Mouse (Mus musculus): ENCODE results near the gene Med16.
A peak's percentile ranks its signal among the peaks of the same experiment; 100 is the strongest.

Med16 gene

DNA sequence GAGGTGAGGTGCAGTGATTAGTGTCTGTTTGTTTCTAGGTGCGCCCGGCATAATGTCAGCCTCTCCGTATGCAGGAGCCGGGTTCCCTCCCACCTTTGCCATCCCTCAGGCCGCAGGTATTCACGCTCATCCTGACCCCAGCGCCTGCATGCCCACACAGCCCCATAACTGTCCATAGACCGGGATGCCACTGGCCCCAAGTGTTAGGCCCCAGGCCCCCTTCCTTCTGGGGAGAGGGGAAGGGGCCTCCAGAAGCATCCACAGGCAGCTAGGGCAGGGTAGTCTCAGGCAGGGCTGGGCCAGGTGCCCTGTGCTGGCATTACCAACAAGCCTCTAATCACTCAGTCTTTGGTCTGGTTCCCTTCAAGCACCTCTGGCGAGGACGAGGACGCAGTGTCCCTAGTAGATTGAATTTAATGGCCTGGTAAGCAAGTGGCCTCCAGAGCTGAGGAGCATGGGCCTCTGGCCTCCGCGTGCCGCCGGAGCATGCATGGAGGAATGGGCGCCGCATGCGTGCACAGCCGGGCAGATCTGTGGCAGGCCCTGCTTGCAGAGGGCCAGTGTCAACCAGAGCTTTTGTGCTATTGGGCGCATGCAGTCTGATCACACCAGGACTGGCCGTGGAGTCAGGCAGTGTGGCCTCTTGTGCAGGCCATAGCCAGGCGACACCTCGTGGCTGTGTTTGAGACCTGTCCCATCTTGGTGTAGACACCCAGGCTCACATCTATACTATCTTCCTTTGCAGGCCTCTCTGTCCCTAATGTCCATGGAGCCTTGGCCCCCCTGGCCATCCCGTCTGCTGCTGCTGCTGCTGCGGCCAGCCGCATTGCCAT lies 48.4 kb downstream of the Med16 start:
- no peak for DNase-seq (ENCODE audit: low read depth, low spot score)

DNA sequence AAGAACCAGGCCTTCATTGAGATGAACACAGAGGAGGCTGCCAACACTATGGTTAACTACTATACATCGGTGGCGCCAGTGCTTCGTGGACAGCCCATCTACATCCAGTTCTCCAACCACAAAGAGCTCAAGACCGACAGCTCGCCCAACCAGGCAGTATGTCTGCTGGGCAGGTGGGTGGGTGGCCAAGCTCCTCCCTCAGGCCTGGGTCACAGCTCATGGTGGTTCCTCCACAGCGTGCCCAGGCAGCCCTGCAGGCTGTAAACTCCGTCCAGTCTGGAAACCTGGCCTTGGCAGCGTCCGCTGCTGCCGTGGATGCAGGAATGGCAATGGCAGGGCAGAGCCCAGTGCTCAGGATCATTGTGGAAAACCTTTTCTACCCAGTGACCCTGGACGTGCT lies 49.6 kb downstream of the Med16 start:
- no peak for DNase-seq (ENCODE audit: low read depth, low spot score)

DNA sequence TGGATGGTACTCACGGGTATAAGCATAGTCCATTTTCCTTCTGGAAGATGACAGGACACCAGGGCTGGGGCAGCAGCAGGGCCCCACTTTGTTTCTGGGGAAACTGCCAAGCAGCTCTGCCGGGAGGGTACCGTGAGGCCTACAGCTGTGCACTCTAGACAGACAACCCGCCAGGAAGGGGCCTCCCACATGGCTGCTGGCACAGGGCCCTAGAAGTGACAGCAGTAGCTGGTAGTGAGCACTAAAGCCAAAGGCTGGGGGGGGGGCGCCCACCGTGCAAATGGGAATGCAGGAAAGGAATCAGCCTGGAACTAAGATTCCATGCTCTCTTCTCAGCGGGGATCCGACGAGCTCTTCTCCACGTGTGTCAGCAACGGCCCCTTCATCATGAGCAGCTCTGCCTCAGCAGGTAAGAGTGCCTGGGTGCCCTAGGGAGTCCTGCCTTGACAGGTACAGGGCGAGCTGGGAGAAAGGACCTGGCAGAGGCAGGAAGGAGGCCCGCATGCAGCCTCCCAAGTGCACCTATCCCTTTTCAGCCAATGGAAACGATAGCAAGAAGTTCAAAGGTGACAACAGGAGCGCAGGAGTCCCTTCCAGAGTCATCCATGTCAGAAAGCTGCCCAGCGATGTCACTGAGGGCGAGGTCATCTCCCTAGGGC lies 50.2 kb downstream of the Med16 start:
- DNase-seq (ENCODE audit: low read depth, low spot score), result no peak

DNA sequence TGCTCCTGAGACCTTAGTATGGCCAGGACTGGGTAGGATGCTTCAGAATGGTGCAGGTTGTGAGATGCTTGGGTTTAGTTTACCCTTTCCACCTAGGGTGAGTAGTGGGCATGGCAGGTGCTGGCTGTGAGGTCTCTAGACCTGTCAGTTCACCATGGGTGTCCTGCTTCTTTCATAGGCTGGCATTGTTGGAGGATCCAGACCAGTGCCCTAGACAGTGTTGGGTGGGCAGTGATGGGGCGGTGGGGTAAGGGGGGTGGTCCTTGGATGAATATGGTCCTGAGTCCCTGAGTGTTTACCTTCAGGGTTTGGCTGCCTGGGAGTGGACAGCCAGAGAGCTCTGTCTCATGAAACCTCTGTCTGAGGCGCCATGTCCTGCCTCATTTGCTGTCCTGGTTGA lies 50.8 kb downstream of the Med16 start:
- no peak for DNase-seq (ENCODE audit: low read depth, low spot score)

DNA sequence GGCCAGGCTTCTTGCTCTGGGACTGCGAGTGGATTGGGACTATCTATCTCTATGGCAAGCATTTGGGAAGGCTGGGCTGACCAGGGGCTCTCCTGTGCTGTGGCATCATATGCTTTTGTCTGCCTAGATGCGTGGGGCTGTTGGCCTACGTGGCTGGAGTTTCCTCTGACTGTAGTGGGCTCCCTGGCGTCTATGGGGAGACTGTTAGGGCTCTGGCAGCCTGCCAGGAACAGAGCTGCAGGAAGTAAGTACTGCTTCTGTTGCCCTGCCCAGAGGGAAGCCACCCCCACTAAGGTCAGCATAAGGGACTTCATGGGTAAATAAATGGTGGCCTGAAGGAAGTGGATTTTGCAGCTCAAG lies 51.3 kb downstream of the Med16 start:
- no peak for DNase-seq (ENCODE audit: low read depth, low spot score)

DNA sequence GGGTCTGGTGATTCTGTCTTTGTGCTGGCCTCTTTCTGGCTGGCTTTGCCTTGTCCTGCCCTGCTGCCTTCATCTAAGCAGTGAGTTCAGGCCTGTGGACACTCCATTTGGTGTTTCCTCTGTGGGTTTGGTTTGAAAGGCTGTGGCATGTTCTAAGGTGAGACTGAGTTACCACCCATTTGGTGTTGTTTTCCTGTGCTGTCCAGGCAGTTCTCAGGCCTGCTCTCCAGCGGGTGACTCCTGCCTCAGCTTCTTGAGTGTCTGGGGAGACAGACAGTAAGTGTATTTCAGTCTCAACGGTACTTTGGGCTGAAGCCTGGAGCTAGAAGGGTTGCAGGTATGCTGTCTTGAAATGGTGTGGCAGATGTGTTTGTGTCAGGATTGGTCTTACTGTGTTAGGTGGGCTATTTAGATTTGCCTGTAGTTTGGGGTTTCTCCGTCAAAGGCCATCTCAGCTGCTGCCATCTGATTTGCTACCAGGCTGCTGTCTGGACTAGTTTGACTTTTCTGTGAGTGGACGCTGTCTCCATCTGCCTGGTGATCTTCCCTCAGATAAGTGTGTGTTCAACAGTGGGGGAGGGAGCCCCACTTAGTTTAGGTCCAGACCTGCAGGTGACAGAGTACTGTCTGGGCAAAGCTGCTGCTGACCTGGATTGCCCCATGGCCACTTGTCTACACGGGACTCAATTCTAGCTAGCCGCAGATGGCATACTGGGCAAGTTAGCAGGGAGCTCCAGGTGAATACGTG lies 51.8 kb downstream of the Med16 start:
- no peak for DNase-seq (ENCODE audit: low read depth, low spot score)

DNA sequence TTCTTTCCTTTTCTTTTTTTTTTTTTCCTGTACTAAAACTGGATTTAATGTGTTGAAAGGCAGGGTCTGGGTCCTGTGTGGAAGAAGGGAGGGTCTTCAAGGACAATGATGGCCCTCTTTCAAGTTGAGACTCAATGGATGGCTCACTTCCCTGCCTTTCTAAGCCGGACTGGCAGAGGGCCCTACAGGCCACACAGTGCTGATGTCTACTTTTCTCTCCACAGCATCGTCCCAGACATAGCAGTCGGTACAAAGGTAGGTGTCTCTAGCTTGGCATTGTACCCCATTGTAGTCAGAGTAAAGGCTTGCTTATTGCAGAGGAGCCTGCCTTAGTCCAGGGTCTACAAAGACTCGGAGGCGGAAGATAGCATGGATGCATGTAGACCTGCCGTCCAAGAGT lies 52.4 kb downstream of the Med16 start:
- no peak for DNase-seq (ENCODE audit: low read depth, low spot score)

DNA sequence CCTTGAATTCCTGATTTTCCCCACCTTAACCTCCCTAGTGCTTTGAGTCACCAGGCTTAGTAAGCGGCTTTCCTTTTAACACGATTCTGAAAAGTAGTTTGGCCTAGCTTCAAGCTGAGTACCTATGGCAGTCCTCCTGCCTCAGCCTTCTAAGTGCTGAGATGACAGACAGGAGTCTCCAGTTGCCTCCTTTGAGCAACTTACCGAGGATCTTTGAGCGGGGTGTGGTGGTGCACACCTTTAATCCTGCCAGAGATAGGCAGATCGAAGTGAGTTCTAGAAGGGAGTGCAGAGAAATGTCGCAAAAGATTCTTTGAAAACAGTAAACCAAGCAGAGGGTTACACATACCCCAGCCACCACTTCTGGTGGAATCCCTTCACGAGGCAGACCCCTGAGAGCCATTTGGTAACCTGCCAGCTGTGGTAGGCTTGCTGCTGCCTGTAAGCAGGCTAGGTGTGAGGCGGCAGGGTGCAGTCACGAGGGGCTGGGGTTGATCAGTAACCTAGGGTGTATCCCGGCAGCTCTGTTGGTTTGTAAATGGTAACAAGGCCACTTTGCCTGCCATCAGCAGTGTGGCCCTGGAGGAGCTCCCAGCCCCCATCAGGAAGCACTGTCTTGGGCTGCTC lies 53.1 kb downstream of the Med16 start:
- DNase-seq (ENCODE audit: low read depth, low spot score), result peak; percentile 79

DNA sequence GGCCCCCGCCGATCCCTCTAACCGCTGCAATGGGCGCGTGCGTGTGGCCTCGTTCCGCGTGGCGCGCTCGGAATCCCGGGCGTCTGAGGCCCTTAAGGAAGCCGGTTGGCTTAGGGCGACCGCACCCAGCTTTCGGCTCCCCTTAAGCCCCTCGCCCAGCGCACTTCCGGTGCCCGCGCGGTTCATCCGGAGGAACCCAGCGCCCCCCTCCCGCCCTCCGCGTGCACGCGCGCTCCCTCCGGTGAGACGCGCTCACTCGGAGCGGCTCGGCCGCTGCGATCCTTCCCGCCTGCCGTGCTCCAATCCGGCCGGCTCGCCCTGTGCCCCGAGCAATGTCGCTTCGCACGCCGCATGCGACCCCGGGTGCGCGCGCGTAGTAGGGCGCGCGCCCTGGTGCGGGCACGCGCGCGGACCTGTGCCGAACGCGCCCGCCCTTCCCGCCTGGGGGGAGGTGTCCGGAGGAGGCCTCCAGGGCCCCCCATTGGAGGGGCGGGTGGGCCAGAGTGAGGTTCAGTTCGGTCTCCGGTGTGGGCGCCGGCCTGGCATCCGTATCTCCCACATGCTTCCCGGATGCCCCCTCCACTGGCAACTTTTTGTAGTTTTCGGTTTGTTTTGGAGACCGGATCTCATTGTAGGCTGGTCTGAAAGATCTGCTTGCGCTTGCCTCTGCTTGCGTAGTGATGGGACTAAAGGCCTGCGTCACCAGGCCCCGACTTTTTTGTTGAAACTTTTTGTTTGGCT lies 53.8 kb downstream of the Med16 start:
- DNase-seq (ENCODE audit: low read depth, low spot score), result peak; percentile 90

DNA sequence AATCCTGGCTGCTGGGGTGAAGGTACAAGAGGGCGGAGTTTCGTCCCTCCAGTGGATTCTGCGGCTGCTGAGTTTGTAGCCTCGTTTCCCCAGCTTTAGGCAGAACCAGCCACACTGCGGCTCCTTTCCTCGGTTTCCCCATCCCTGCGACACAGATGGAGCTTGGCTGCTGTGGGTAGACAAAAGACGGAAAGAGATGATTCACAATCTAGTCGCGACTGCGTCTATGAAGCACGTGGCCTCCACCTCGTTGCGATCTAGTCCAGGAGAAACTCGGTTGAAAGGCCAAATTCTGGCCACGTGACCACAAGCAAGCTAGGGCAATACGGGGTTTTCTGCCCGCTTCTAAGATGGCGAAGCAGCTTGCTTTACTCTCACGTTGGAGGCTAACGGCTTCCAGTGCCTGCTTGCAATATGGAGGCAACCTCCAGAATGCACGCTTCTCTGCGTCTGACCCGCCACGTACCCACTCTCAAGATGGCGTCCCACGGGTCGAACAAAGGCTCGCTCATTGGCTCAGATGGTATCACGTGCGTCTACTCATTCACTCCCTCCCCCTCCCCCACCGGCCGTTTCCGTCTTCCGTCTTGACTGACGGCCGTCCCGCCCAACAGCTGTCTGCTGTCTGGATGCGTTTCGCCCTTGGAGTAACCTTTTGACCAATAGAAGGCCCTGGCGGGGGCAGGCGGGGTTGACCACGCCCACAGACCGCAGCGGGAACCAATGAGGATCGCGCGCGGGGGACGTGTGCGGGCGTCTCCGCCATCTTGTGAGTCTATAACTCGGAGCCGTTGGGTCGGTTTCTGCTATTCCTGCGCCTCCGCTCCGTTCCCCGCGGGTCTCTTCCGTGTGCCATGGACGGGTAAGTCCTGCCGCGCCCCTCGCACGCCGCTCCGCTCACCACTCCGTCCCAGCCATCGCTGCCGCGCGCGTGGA lies 54.6 kb downstream of the Med16 start, which contains the start of gene Ptbp1:
Ptbp1 (plus strand) TSS at position 568 of the 936 bp plus-strand sequence.
- peak; percentile 100 for DNase-seq (ENCODE audit: low read depth, low spot score)

DNA sequence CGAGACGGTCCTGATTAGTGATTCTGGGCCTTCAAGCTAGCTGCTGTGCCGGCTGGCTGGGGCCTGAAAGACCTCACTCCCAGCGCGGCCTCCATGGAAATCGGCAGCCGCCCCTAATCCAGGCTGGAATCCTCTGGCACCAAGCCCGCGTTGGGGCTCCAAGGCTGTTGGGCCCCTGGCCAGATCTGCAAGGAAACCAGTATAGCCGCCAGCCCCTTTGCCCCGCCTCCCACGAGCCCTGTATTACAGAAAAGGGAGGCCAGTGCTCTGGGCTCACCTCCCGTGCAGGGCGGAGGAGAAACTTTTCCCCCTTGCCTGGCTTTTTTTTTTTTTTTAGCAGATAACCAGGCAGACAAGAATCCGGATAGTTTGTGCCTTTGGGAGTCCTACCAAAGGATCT lies 55.3 kb downstream of the Med16 start:
- peak; percentile 88 for DNase-seq (ENCODE audit: low read depth, low spot score)

DNA sequence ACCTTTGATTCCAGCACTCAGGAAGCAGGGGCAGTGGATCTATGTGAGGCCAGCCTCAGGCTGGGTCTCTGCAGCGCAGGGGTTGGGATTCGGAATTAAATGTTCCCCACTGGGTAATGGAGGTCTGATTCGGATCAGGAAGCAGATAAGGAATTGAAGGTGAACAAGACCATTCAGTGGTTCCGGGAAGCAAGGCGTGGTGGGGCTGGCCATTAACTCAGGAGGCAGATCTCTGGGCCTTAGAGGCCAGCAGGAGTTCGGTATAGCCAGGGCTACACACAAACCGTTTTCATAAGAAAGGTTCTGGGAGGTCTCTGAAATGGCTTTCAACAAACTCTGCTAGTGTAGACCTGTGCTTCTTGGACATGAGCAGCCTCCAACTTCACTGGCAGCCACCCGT lies 55.9 kb downstream of the Med16 start:
- no peak for DNase-seq (ENCODE audit: low read depth, low spot score)

DNA sequence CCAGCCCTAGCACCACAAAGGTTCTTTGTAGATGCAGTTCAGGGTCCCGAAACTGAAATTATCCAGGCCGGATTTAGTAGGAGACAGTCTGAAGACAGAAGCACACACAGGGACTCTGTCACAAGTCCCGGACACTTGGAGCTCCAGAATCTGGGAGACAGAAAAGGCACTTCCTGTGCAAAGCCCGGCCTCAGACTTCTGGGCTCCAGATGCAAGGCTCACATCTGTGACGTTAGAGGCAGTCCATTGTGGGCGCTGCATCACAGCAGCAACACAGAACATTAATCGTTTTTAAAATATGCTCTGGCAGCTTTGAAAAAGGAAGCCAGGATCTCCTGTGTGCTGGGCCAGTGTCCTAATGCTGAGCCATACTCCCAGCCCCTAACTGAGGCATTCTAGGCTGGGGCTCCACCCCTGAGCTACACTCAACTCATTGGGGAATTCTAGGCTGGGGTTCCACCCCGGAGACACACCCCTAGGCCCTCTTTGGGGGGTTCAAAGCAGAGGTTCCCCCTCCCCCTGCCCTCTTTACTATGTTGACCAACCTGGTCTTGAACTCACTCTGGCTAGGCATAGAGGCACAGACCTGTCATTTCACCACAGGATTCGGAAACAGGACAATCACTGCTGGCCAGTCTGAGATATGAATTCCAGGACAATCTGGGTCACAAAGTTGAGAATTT lies 56.5 kb downstream of the Med16 start:
- DNase-seq (ENCODE audit: low read depth, low spot score), result no peak

DNA sequence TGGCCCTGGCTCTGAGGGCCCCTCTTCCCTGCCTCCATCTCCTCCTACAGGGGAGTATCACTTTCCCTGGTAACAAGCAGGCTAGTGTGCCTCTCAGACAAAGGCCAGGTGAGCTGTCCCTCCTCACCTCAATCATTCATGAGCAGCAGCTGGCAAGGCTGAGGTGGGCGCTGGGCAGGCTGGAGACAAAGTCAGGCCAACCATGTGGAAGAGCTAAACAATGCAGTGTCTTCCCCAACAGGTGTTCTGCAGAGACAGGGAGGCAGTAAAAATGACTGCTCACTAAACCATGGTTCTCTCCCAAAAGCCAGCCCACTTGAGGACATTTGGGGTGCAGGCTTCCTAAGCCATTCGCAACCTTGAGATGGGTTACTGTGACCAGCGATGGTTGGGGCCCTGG lies 57.1 kb downstream of the Med16 start:
- DNase-seq (ENCODE audit: low read depth, low spot score), result no peak

DNA sequence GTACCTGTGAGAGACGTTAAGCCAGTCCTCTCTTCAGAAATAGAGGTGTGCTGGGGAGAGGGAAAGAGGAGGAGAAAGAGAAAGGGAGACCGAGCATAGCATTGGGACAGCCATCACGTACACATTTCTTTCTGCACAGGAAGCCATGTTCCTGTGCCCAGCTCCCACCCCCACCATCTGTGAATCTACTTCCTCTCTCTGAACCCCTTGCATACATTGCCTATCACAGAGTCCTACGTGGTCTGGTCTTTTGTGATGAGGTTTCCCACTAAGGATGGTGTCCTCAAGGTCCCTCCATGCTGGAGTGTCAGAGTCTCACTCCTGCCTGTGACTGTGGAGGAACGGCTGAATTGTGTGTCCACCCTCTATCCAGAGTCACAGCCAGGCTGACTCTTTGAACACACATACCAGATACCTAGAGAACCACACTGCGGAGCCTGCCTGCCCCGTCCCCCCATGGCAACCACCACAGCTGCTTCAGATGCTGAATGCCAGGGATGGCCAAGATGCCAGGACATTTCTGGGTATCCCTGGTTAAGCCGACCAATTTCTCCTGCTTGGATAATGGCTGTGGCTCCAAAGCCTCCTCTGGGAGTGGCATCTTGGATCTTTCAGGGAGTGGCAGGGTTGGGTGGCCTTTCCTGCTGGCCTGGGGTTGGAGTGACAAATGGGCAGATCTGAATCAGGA lies 58.6 kb downstream of the Med16 start:
- DNase-seq (ENCODE audit: low read depth, low spot score), result no peak

DNA sequence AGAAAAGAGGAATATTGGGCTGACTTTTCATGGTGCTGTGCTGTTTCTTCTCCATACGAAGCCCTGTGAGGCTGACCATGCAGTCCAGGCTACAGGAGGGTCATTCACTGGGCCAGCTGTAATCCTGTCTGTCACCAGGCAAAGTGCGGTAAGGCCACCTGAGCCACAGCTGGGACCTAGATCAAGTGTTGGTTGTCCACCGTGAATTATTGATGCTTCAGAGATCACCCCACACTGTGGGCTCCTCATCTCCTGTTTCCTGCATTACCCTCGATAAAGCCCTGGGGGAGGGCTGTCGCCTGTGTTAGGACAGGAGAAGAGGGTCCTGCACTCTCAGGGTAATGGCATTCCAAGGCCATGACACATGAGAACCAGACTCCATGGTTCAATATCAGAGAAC lies 62.2 kb downstream of the Med16 start:
- DNase-seq (ENCODE audit: low read depth, low spot score), result no peak

Measured in ZHBTc4 (cell line).